Mouse (Mus musculus) heart, adult 2 months (tissue): ENCODE data around the gene Gps2.

ENCODE experiments used
- CTCF ChIP-seq: fragments of 200-600 bp; IDR thresholded peaks from 2 replicates; pipeline ENCODE4 v1.8.1; 2022; ENCODE audit warnings: antibody characterized with exemption, mild to moderate bottlenecking, moderate library complexity
- EP300 ChIP-seq: fragments of 200-500 bp; IDR thresholded peaks from 2 replicates; pipeline ENCODE4 v1.6.1; 2011; ENCODE audit warnings: low read depth, low read length, control low read depth; ENCODE audit not compliant: insufficient read depth
- POLR2A ChIP-seq: fragments of 200-500 bp; IDR thresholded peaks from 2 replicates; pipeline ENCODE4 v1.6.1; 2011; ENCODE audit warnings: mild to moderate bottlenecking, low read depth, low read length, control low read depth; ENCODE audit not compliant: insufficient read depth

- no peak for TF ChIP-seq EP300
- peak; percentile 65 for TF ChIP-seq CTCF
- TF ChIP-seq POLR2A: no peak
Measured at GRCm38 (mm10) chr11:69883066-69883465, 30.6 kb upstream of the Gps2 start.
